Mouse (Mus musculus) urinary bladder, postnatal 36 days (tissue): Measurements from ENCODE around the gene Zfp97.
"Not testable (repeated sequence)": the region's sequence is repeated elsewhere in the genome, so short reads cannot be mapped to it uniquely, and the experiment has no call there.

Source experiments
- DNase-seq, 2 experiments: peaks; one replicate each; pipeline ENCODE4 v3.0.0; 2022; ENCODE audit warnings: low spot score in 2 of 2, mixed read lengths in 1 of 2

Gene Zfp97

DNA sequence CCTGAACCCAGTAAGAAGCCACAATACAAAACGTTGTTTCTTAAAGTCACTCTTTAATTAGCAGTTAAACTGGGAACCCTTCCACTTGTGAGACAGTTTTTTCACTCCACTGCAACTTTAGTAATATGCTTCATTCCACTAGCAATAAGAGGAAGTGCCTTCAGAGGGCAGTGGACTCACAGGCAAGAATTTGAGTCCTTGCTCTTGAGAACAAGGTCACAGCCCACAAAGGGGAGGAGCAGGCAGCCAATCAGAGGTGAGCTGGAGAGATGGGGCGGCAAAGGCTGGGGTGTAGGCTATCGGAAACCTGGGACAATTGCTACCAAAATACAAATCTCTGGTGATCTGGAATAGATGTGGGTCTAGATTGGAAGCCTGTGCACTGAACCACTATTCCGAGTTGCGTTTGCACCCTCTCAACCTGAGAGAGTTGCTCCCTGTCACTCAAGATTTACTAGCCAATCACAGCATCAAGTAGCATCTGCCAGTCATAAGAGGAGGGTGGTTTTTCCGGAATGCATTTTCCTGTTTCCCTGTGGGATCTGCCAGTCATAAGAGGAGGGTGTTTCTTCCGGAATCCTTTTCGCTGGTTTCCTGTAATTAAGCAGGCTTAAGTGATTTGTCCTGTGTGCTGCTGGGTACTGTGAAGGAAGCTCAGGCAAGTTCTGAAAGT is at the start of gene Zfp97:
Gene Zfp97 (plus strand): TSS at position 586 of the 673 bp plus-strand sequence.
- not testable (repeated sequence) for DNase-seq

DNA sequence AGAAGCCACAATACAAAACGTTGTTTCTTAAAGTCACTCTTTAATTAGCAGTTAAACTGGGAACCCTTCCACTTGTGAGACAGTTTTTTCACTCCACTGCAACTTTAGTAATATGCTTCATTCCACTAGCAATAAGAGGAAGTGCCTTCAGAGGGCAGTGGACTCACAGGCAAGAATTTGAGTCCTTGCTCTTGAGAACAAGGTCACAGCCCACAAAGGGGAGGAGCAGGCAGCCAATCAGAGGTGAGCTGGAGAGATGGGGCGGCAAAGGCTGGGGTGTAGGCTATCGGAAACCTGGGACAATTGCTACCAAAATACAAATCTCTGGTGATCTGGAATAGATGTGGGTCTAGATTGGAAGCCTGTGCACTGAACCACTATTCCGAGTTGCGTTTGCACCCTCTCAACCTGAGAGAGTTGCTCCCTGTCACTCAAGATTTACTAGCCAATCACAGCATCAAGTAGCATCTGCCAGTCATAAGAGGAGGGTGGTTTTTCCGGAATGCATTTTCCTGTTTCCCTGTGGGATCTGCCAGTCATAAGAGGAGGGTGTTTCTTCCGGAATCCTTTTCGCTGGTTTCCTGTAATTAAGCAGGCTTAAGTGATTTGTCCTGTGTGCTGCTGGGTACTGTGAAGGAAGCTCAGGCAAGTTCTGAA is 57.7 kb downstream of the Zfp97 start:
- DNase-seq = not testable (repeated sequence)

DNA sequence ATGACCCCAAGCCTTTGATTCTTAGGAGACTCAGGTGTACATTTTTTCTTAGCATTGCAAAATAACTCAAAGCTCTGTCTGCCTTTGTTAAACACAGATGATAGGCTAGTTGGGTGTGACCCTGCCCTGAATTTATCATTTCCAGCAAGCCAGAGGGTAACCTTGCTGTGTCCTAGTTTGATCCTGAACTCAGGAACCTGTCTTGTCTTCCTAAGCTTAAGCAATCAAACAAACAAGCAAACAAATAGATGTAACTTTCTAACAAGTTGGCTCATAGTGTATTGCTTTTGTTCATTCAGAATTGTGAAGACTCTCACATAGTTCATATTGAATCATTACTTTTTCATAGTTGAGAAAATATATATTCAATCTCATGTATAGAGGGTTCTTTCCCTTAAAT is 73.5 kb downstream of the Zfp97 start:
- not testable (repeated sequence) for DNase-seq

DNA sequence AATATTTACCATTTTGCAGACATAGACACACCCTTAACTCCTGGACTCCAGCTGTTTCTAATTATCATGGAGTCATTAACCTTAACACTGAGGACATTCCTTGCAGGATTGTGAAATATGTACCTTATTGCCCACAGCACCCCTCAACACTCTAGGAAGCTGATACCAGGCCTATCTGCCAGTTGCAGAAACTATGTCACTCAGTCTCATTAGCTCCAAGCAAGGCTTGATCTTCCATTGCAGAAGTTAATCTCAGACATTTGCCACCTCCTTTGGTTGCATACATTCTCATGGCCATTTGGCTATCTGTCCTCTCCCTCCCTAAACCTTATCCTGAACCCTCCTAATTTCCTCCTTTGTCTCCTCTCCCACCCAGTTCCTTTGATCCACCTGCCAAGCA is 74.0 kb downstream of the Zfp97 start:
- DNase-seq = no peak

DNA sequence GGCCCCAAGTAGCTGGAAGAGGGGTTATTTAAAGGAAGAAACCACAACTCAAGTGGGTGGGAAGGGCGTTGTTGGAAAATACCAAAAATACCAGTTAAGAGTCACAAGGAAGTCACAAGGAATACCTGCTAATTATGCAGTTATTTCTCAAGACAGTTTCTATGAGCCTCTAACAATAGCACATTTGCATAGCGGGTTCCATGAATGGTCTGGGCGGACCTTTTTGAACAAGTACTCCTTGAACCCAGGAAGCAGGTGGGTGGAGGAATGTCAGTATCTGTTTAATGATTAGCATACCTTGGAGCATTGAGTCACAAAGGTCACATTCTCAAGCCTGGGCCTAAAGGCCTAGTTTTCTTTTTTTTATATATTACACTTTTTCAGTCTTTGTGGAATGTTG is 74.9 kb downstream of the Zfp97 start:
- not testable (repeated sequence) for DNase-seq
